Mouse (Mus musculus) layer of hippocampus, adult 8-10 months (tissue): Measurements from ENCODE around the gene Sec14l3. TPM values are rescaled to one million over a fixed set of nuclear protein-coding genes. Genes with fewer than 3 reads are reported as not detected.
"Not testable (repeated sequence)": the region's sequence is repeated elsewhere in the genome, so short reads cannot be mapped to it uniquely, and the experiment has no call there.

Experiments
- DNase-seq, 2 experiments: peaks; one replicate each; pipeline ENCODE4 v3.0.0; 2022; ENCODE audit warnings: low spot score in 2 of 2
- total RNA-seq, 4 experiments: library from RNA; stranded (reverse); gene quantifications; 2 replicates each; pipeline ENCODE4 v1.2.4; 2022

Sec14l3 gene
- total RNA-seq = 1 to 10 TPM; 1.4 to 2.9 (median 1.9) TPM

GRCm38 (mm10) chr11:4064627-4065122 lies at the start of gene Sec14l3:
Gene Sec14l3 (plus strand): TSS chr11:4064841.
- no peak for DNase-seq

GRCm38 (mm10) chr11:4015796-4016195 lies 48.8 kb upstream of the Sec14l3 start:
- DNase-seq = not testable (repeated sequence)

GRCm38 (mm10) chr11:4022111-4022510 lies 42.5 kb upstream of the Sec14l3 start:
- DNase-seq = not testable (repeated sequence)

- no peak for DNase-seq
Observed at GRCm38 (mm10) chr11:4023321-4023720, 41.3 kb upstream of the Sec14l3 start.

GRCm38 (mm10) chr11:4027066-4027465 lies 37.6 kb upstream of the Sec14l3 start:
- no peak for DNase-seq

- DNase-seq = no peak
Observed at GRCm38 (mm10) chr11:4027561-4028334, 36.9 kb upstream of the Sec14l3 start.

- no peak for DNase-seq
Observed at GRCm38 (mm10) chr11:4029343-4029742, 35.3 kb upstream of the Sec14l3 start.

GRCm38 (mm10) chr11:4031126-4031941 lies 33.3 kb upstream of the Sec14l3 start, which contains the start of gene Sec14l4:
Gene Sec14l4 (plus strand): TSS chr11:4031462.
- no peak for DNase-seq

- DNase-seq = no peak
Observed at GRCm38 (mm10) chr11:4031961-4032360, 32.7 kb upstream of the Sec14l3 start.

- no peak for DNase-seq
Observed at GRCm38 (mm10) chr11:4033471-4033870, 31.2 kb upstream of the Sec14l3 start.

GRCm38 (mm10) chr11:4034169-4034568 lies 30.5 kb upstream of the Sec14l3 start:
- DNase-seq = no peak

GRCm38 (mm10) chr11:4035116-4035892 lies 29.3 kb upstream of the Sec14l3 start:
- no peak for DNase-seq

GRCm38 (mm10) chr11:4035916-4036315 lies 28.7 kb upstream of the Sec14l3 start:
- DNase-seq = no peak

GRCm38 (mm10) chr11:4036365-4037084 lies 28.1 kb upstream of the Sec14l3 start:
- DNase-seq = no peak

GRCm38 (mm10) chr11:4039951-4040350 lies 24.7 kb upstream of the Sec14l3 start:
- no peak for DNase-seq

- DNase-seq = no peak
Observed at GRCm38 (mm10) chr11:4041123-4041625, 23.5 kb upstream of the Sec14l3 start.

GRCm38 (mm10) chr11:4043081-4043480 lies 21.6 kb upstream of the Sec14l3 start:
- DNase-seq = no peak

GRCm38 (mm10) chr11:4046526-4046925 lies 18.1 kb upstream of the Sec14l3 start:
- DNase-seq = no peak

- no peak for DNase-seq
Observed at GRCm38 (mm10) chr11:4047766-4048165, 16.9 kb upstream of the Sec14l3 start.

GRCm38 (mm10) chr11:4048438-4048837 lies 16.2 kb upstream of the Sec14l3 start:
- DNase-seq = no peak

GRCm38 (mm10) chr11:4053586-4053985 lies 11.1 kb upstream of the Sec14l3 start:
- DNase-seq = peak; percentile 49 to 71
